Mouse (Mus musculus) frontal cortex, adult (tissue): Measurements from ENCODE around the gene Sdf2l1.
"Not testable (repeated sequence)": the region's sequence is repeated elsewhere in the genome, so short reads cannot be mapped to it uniquely, and the experiment has no call there.

Experiments used
- ATAC-seq: cut with Nextera tagmentation; 2 replicates; pipeline ENCODE4 v1.9.2; 2017; ENCODE audit warnings: mild to moderate bottlenecking, moderate library complexity, mixed read lengths; ENCODE audit not compliant: low TSS enrichment

Gene Sdf2l1

DNA sequence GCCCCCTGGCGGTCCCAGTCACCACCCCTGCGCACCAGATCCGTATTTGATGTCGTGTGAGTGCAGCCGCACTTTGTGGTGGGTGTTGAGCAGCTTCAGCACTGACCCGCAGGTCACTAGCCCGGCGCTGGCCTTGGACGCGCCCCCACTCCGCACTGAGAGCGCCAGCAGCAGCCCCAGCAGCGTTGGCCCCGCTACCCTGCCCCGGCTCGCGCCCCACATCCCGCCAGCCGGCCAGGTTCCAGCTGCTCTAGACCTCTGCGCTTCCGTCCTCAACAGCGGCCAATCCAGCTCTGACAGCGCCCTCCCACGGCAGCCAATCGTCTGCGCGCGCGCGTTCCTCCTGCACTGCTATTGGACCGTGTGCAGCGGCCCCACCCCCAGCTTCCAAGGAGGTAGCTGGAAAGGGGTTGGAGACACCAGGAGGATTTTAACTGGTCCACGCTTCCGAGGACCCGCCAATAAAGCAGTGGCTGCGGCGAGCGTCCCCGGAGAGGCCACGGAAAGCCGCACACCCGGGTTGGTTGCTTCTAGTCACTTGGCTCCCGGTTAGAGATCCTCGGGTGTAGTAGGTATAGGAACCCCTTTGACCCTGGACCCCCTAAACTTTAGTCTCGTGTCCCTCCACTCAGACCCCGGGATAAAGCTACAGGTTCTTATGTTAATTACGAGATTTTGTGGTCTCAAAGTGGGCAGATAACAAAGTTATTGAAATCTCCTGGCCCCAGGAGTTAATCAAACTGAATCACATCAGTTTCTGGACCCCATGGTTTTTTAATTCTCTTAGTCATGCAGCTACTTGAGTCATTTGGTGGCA lies at the start of gene Sdf2l1:
Gene Sdf2l1 (minus strand): TSS at position 295 of the 817 bp plus-strand sequence.
- peak; percentile 98 for ATAC-seq

DNA sequence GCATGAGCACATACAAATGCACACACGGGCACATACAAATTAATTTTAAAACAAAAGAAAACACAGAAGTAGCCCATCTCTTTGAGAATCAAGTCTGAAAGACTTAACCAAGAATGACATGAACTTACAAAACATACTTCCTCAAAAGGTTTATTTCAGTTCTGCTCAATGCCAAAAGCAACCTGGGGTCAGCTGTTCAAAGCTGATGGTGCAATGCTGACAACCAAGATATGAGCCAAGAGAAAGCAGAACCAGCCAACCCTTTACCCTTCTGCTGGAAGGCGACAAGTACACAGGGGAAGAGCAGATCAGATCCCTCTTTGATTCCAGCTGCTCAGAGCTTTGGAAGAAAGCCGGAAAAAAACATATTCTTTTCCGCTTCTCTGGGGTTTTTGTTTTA lies 49.2 kb upstream of the Sdf2l1 start:
- ATAC-seq = peak; percentile 27; the same call in 1 of the 2 replicates

DNA sequence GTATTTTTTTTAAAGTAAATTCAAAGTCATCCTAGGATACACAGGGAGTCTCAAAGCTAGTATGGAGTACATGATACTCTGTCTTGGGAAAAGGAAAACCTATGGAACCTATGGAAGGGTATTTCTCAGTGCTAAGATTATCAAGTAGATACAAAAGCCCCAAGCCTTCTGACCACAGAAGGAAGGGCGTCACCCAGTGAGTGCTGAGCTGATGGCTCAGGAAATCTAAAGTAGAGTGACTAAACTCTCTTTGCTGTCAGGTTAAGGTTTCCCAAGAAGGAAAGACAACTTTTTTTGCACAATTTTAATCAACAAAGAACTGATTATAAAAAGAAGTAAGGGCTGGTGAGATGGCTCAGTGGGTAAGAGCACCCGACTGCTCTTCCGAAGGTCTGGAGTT lies 47.5 kb upstream of the Sdf2l1 start:
- no peak for ATAC-seq

DNA sequence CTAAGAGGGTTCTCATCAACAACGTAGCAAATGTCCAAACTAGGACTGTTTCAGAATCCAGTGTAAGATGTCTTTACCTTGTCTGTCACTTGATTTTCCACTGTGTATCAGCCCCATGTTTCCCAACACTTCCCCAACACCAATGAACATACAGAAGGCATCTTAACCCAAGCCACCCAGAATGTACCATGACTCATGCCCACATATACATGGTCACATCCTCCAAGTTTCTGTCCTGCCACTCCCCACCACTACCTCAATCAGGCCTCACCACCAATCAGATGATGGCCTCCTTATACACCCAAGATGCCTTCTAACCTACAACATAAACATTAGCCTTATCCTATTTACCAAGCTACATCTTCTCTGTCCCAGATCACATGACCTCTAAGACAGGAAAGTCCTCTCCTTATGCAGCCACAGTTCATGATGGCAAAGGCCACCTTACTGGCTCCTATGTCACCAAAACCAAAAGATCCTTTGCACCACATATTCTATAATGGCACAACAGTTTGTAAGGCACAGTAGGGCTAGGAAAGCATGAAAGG lies 45.5 kb upstream of the Sdf2l1 start:
- ATAC-seq = no peak

DNA sequence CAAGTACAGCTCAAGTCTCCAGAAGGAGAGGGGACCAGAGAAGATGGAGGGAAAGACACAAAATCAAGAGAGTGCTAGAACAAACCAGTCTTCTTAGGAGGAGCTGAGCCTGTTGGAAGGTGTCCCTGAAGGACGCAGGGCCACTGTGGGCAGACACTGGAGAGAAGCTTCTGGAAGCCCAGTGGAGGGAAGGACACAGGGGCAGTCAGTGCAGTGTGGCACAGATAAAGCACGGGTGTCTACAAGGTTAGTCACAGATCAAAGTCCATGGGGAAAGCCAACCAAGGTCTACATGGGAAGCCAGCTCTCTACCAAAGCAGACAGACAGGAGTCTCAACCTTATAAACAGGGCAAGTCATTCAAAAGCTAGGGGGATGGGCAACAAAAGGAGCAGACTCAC lies 43.6 kb upstream of the Sdf2l1 start:
- no peak for ATAC-seq

DNA sequence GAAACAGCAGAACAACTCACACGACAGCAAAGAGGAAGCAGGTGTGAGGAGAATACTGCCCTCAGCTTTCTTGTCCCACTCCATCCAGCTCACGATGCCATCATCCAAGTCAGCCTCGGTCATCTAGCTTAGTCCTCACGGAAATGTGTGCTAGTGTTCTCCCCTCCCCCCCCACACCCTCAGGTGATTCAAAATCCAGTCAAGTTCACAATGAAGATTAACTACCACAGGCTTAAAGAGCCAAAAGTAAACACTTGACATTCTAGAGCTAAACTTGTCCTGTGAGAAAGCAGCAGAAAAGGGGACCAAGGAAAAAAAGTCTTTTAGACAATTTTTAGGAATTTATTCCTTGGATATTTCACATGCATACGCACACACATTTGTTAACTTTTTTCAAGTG lies 35.9 kb upstream of the Sdf2l1 start:
- no peak for ATAC-seq

DNA sequence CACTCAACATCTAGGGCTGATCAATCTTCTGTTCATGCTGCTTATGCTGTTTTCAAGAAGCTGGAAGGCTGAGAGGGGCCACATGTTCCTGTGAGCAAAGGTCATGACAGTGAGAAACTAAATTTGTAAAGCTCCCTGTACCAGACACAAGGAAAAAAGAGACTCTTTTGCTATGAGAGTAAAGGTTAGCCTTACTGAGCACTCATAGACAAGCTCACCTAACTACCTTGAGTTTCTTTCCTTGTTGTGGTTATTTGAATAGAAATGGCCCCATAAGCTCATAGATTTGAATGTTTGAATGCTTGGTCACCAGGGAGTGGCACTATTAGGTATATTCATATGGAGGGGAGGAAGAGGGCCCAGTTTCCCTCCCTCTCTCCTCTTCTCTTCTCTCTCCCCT lies 35.0 kb upstream of the Sdf2l1 start:
- no peak for ATAC-seq

DNA sequence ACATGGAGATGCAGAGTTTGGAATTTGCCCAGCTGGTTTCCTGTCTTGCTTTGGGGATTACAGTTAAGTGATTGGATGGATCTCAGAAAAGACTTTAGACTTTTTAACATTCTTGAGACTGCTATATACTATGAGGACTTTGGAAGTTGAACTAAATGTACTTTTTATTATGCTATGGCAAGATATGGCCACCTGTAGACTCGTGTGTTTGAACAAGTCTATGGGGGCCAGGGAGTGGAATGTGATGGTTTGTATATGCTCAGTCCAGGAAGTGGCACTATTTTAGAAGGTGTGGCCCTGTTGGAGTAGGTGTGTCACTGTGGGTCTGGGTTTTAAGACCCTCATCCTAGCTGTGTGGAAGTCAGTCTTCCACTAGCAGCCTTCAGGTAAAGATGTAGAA lies 33.3 kb upstream of the Sdf2l1 start:
- ATAC-seq = not testable (repeated sequence)

DNA sequence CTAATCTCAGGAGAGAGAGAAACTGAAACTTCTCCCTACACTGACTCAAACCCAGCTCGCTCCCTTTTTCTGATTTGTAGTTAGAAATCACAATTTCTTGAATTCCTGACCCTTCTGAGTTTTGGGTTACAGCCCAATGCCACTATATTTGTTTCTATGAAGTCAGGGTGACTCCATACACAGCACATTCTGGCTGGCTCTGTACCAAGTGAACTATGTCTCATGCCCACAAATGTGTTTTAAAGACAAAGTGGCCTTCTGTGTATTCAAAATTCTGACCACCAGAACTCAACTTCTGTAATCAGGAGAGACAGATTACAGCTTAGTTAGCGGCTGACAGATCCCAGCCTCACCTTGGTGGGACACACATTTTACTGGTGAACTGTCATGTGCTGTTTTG lies 22.2 kb upstream of the Sdf2l1 start:
- ATAC-seq = no peak

DNA sequence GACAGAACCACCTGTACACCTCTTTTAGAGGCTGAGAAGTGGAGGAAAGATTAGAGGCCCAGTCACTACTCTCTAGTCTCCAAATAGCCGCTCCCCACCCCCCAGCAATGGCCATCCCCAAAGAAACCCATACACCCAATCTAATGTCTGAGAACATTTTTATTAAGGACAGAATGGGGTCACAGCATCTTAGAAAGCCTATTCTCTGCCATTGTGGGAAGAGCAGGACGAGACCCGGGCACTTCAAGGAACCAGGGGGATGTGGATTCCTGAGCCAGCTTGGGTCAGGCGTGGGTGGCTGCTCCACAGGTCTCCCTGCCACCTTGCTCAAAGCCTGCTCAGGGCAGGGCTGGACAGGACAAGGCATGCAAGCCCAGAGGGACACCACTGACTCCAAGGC lies 19.7 kb upstream of the Sdf2l1 start:
- ATAC-seq = no peak

DNA sequence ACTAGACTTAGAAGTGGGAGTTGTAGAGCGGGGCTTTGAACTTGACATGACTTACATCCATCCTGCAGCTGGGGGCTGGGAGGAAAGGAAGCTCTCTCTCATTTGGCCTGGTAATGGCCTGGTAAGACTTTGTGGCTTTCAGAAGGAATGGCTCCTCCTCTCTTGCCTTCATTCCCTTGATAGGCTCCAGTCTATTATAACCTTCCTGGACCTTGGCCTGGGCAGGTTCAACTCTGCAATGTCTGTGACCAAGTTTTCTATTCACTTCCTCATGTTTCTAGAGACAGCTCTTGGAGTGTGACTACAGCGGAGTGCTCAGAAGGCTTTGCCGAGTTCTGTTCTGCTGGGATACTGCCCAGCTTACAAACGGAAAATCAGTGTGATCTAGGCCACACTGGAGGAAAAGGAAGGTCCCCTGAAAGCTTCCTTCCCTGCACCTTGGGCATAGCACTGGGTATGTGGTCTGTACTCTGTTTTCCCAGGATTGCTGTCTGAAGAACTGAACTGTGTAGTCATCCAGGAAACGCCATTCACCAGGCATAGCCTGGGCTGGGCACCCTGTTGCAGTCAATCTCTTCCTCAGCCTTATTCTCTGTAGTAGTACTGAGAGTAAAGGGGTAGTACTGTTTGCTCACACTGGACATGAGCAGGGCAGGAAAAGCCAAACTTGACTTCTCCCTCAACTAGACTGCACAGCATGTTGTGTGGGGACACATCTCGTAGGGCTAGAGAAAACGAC lies 18.5 kb upstream of the Sdf2l1 start:
- ATAC-seq = no peak

DNA sequence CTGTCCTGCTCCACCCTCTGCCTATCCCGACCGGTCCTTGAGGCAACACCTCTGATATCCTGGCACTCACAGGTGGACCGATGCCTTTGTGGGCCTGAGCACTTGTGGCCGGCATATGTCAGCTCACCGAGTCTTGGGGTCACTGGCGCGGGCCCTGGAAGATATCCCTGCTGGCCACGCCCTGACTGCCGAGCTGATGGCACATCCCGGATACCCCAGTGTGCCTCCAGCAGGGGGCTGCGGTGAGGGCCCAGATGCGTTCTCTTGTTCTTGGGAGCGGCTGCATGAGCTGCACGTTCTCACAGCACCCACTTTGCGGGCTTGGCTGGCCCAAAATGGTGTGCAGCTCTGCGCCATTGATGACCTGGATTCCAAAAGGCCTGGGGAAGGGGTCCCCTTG lies 15.9 kb upstream of the Sdf2l1 start:
- no peak for ATAC-seq

DNA sequence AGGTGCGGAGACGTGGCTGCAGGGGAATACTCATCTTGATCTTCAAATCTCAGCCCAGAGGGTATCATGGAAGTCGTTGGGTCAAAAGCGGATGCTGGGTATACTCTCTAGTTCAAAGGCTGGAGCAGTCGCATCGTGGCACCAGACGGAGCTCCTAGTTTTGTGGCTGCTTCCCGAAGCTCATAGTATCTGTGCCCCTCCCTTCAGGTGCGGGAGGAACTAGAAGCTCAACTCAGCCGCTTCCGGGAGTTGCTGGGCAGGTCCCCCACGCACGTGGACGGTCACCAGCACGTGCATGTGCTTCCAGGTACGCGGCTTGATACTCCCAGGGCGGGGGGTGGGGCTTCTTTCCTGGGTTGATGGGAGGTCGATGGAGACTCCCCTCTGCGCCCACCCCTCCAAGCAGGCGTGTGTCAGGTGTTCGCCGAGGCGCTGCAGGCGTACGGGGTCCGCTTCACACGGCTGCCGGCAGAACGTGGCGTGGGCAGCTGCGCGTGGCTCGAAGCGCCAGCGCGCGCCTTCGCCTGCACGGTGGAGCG lies 15.3 kb upstream of the Sdf2l1 start:
- ATAC-seq = peak; percentile 38; the same call in 1 of the 2 replicates

DNA sequence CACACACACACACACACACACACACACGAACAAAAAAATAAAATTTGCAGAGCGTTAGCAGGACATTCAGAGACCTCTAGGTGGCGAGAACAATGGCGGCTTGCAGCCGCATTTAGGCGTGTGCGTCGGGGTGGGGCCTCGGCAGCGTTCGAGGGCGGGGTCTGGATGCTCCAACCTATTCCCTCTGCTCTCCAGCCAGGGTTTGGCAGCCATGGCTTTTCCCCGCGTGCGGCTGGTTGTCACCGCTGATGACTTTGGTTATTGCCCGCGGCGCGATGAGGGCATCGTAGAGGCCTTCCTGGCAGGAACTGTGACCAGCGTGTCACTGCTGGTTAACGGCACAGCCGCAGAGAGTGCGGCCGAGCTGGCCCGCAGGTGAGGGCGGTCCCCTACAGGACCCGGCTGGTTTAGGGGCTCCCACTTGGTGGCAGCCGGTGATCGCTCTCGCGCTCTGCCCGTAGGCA lies 14.6 kb upstream of the Sdf2l1 start, which contains the start of gene Ccdc116:
Gene Ccdc116 (minus strand): TSS at position 458 of the 464 bp plus-strand sequence.
- ATAC-seq = peak; percentile 84

DNA sequence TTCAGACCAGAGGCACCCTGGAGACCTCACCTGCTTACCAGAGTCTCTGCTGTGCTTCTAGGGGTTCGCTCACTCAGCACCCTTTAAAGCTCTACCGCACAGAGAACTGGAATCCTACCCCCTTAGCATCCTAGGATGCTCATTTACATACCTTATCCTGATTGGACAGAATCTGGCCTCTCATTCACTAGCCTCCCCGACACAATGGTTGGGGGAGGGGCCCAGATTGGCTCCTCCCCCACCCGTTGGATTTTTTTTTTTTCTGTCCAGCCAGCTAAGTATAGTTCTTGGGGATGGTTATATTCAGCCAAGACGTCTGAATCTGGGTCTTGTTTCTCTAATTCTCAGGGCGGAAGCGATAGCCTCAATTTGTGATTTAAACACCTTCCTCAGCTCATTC lies 12.2 kb upstream of the Sdf2l1 start, which contains the start of gene Ydjc:
Gene Ydjc (plus strand): TSS at position 283 of the 400 bp plus-strand sequence.
- no peak for ATAC-seq

DNA sequence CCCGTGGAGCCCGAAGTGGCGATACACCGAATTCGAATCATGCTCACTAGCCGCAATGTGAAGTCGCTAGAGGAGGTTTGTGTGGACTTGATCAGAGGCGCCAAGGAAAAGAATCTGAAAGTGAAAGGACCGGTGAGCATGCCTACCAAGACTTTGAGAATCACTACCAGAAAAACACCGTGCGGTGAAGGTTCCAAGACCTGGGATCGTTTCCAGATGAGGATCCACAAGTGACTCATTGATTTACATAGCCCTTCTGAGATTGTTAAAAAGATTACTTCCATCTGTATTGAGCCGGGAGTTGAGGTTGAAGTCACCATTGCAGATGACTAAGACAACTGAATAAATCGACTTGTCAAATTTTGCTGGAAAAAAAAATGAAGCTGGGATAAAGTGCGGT lies 5.2 kb upstream of the Sdf2l1 start:
- no peak for ATAC-seq

DNA sequence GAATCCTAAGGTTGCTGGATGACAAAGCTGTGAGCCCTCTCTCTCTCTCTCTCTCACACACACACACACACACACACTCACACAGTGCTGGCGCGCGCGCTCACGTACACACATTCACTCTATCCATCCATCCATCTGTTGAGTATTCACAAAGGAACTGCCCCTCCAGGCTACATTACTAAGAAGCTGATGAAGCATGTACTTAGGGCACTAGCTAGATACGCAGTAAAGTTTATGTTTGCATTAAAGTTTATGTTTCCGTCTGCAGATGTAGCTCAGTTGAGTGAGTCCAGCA lies 670 bp upstream of the Sdf2l1 start:
- ATAC-seq = no peak

DNA sequence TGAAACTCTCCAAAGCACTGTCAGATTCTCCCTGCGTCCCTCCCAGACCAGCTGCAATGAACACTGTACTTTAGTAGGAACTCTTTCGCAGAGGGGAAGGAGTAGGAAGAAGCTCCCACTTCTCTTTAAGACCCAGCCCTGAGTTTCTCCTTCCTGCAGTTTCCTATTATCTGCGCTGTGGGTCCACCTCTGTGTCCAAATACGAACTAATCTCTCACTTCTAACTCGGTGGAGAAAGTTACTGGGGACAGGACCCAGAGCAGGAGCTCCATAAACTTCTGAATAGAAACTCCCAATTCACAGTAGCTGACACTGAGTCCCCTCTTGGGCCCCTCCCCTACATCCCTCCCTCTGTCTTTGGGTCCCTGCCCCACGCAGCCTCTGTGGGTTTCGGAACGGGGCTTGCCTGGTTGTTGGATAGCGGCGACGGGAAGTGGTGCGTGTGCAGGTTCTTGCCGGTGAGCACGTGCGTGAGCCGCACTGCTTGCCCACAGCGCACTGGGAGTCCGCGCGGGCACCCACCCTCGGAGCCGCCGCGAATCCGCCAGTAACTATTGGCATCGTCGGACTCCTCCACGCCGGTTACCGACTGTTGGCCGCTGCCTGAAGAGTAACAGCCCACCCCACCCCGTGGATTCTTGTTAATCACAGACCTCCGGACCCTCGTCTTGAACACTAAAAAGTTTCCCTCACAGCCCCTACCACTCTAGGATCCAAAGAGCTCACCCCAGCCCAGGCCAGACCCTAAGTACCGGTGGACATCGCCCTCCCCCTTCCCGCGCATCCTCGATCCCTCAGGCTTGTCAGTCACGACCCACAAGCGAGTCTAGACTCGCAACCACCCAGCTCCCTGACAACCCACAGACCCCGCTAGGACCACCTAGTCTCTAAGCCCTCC lies 743 bp downstream of the Sdf2l1 start:
- ATAC-seq = peak; percentile 25; the same call in 1 of the 2 replicates

DNA sequence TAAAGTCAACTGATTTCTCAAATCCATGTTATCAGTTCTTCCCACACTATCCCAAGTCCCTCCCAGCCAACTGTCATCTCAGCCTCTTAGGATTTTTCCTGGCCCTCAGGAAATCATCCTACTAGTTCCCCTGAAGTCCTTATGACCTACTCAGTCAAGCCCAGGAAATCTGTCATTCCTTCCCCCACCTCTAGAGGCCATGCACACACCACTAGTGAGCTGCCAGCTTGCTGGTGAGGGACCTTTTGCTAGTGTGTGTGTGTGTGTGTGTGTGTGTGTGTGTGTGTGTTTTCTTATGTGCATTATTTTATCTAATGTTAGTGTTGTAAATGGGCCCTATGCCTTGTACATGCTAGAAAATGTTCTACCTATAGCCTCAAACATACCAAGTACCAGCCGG lies 4.9 kb downstream of the Sdf2l1 start:
- ATAC-seq = no peak

DNA sequence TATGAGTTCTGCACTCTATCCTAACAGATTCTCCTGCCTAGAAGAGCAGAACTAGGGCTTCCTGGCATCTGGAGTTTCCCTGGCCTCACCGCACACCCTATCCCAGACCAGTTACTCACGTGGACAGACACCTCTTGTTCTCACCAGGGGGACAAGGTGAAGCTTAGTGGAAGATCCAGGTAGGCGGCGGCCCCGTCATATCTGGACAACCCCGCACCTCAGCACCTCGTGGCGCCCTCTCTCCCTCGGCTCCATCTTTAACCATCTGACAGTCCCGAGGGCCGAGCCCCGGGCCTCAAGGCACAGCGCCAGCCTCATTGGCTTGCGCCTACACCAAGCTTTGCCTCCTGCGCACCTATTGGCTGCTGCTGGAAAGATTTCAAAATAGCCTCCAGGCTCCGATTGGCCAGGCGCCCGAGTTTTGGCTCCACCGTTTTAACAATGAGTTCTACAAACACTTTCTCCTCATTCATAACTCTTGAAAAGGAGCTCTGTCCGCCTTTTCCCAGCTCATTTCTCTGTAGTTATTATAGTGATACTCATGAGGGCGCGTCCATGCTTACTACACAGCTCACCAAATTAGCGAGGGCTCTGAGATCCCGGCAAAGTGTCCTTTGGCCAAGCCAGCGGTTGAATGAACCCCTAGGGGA lies 7.2 kb downstream of the Sdf2l1 start, which contains the start of gene 2610318N02Rik:
Gene 2610318N02Rik (minus strand): TSS at position 297 of the 650 bp plus-strand sequence.
- ATAC-seq = peak; percentile 60
